Mouse (Mus musculus): ENCODE data around the gene Hddc3.
A peak's percentile ranks its signal among the peaks of the same experiment; 100 is the strongest.
"Not testable (repeated sequence)": the region's sequence is repeated elsewhere in the genome, so short reads cannot be mapped to it uniquely, and the experiment has no call there.

The Hddc3 gene

DNA sequence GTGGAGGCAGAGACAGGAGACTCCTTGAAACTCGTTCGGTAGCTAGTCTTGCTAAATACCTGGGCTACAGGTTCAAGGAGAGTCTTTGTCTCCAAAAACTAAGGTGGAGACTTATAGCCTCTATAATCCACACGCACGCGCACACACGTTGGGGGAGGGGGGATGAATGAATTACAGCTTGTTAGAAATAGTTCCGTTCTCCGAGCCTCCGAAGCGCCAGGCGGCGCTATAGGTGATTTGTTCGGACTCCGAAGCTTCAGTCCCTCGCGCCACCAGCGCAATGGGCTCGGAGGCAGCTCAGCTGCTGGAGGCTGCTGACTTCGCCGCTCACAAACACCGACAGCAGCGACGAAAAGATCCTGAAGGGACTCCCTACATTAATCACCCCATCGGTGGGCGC is at the start of gene Hddc3:
TSS of gene Hddc3 (plus strand) at position 247 of the 400 bp plus-strand sequence.
- DNase-seq (ENCODE audit: low spot score) = peak; percentile 98

- DNase-seq (ENCODE audit: low spot score) = peak; percentile 99
These were observed 48.7 kb upstream of the Hddc3 start, which contains the start of gene Prc1 for GRCm38 (mm10) chr7:80294062-80294763. Prc1 (plus strand) TSS chr7:80294450.

GRCm38 (mm10) chr7:80294764-80295648 is 47.9 kb upstream of the Hddc3 start:
- peak; percentile 71 for DNase-seq (ENCODE audit: low spot score)

DNA sequence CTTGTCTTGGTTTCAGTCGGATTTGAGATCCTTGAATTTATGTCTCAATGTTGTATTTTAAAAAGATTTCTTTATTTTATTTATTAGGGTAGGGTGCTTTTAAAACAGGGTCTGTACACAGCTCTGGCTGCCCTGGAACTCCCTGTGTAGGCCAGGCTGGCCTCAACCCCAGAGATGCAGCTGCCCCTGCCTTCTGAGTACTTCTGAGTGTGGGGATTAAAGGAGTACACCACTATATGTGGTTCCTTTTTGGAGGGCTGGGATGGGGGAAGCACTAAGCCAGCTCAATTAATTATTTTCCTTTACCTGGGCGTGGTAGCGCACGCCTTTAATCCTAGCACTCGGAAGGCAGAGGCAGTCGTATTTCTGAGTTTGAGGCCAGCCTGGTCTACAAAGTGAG is 46.4 kb upstream of the Hddc3 start:
- DNase-seq (ENCODE audit: low spot score) = no peak

DNA sequence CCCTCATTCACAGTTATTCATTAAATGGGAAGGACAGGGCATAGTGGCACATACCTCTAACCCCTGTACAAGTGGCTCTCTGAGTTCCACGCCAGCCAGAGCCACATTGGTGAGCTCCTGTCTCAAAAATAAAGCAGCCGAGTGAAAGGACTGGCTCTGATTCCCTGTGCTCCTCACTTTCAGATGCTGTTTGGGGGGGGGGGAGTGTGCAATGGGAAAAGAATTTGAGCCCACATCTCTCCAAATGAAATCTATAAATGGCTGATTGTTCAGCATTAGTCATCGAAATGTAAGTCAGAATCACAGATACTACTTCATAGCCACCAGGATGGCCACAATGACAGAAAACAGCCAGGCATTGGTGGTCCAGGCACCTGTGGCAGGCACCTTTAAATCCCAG is 45.9 kb upstream of the Hddc3 start:
- DNase-seq (ENCODE audit: low spot score) = no peak

- no peak for DNase-seq (ENCODE audit: low spot score)
These were observed 44.1 kb upstream of the Hddc3 start for GRCm38 (mm10) chr7:80298754-80299153.

GRCm38 (mm10) chr7:80299568-80299967 is 43.3 kb upstream of the Hddc3 start:
- DNase-seq (ENCODE audit: low spot score) = no peak

GRCm38 (mm10) chr7:80301522-80301921 is 41.4 kb upstream of the Hddc3 start:
- no peak for DNase-seq (ENCODE audit: low spot score)

GRCm38 (mm10) chr7:80307766-80308165 is 35.1 kb upstream of the Hddc3 start:
- DNase-seq (ENCODE audit: low spot score) = no peak

- no peak for DNase-seq (ENCODE audit: low spot score)
These were observed 32.1 kb upstream of the Hddc3 start for GRCm38 (mm10) chr7:80310771-80311170.

DNA sequence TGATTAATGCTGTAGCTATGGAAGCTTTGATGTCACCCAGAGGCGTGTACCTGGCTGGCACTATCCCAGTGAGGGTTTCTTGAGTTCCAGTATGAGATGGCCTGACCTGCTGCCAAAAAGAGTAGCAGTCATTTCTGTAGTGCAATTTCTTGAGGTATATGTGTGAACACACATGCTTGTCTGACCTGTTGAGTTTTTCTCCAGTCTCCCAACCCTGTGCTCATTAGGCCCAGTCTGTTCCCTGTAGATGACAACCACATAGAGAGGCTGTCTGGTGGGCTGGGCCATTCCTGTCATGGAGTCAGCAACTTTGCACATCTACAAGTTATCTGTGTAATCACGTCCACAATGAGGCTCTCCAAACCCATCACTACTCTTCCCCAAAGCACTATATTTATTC is 27.2 kb upstream of the Hddc3 start:
- no peak for DNase-seq (ENCODE audit: low spot score)

GRCm38 (mm10) chr7:80317439-80318115 is 25.3 kb upstream of the Hddc3 start:
- no peak for DNase-seq (ENCODE audit: low spot score)

GRCm38 (mm10) chr7:80318670-80319069 is 24.2 kb upstream of the Hddc3 start:
- no peak for DNase-seq (ENCODE audit: low spot score)

DNA sequence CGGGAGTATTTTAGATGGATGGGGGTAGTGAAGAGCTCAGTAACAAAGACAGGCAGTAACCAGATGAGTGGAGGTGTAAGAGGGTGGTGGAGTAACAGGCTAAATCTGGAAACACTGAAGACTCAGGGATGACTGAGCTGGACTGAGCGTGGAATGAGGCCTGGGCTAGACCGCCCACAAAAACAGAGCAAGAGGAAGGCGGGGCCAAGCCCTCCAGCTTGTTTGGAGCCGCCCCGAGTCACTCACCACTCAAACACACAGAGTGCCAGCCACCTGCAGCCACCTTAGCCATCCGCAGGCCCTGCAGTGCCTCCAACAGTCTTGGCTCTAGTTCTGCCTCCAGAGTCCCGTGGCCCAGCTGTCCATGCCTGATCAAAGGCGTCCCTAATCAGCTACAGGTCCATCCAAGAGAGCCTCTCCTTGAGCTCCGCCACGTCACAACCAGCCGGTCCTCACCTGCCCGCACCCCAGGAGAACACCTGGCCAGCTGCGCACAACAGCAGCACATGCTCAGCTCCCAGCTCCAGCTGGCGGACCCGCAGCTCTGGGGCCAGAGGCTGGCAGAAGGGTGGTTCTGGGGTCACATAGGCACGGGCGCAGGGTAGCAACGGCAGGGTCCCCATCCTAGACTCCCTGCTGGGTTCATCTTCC is 22.9 kb upstream of the Hddc3 start:
- no peak for DNase-seq (ENCODE audit: low spot score)

DNA sequence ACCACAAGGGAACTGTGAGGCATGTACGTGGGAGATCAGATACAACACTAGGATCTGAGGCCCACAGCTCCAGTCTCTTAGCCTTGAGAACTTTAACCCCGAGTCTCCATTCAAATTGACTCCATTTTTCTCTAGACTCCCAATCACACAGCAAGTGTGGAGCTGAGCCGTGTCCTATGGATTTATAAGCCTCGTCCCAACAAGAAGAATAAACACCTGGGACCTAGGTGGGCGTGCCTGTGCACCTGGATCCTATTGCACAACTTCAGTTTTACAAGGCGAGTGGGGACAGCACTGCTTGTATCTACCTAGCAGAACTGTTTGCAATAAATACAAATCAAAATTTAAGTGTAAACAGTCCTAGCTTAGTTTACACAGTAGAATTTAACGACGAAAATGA is 19.6 kb upstream of the Hddc3 start:
- no peak for DNase-seq (ENCODE audit: low spot score)

- peak; percentile 96 for DNase-seq (ENCODE audit: low spot score)
These were observed 18.7 kb upstream of the Hddc3 start, which contains the start of gene Rccd1 for GRCm38 (mm10) chr7:80324043-80324815. Rccd1 (minus strand) TSS chr7:80324454.

DNA sequence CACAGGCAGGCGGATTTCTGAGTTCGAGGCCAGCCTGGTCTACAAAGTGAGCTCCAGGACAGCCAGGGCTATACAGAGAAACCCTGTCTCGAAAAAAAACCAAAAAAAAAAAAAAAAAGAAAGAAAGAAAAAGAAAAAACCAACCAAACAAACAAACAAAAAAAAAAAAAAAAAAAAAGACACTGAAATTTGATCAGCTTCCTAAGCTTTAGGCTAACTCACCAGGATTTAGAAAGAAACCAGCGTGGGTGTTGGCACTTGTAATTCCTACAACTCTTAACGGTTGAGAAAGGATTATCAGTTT is 18.1 kb upstream of the Hddc3 start:
- not testable (repeated sequence) for DNase-seq (ENCODE audit: low spot score)

DNA sequence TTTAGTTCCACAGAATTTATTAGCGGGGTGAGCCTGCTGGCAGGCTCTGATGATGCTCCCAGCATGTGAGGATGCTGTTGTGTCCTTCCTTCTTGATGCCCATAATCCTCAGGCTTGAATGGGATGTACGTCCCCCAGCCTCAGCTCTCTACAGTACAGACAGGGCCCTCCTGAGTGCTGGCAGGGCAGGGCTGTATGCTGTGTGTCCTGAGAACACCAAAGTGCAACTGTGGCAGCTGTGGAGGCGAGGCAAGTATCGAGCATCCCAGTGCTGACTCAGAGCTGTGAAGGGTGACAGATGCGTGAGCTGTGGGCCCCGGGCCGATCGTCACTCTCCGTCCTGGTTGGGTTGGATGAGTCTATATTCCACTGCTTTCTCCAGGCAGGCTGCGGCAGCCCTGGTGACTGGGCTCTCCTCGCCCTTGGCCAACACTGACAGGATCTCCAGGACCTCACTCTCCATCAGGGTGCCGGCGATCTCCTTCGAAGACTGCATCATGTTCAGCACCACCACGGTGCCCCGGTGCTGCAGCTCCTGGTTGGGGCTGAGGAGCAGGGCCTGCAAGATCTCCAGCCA is 17.5 kb upstream of the Hddc3 start:
- no peak for DNase-seq (ENCODE audit: low spot score)

DNA sequence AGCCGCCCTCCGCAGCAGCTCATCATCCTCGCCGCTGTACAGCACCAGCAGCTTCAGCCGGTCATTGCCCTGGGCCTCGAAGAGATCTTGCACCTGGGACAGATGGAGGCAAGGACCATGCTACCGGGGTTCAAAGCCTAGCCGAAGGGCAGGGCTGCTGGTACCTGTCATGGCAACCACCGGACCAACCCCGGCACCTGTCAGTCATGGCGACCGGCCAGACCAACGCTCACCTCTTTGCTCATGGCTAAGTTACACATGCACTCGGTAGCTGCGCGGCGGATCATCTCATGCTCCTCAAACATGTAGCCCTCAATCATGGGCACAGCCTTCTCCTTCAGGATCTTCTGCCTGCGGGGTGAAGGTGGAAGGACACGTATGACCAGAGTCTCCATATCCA is 16.8 kb upstream of the Hddc3 start:
- DNase-seq (ENCODE audit: low spot score) = no peak

DNA sequence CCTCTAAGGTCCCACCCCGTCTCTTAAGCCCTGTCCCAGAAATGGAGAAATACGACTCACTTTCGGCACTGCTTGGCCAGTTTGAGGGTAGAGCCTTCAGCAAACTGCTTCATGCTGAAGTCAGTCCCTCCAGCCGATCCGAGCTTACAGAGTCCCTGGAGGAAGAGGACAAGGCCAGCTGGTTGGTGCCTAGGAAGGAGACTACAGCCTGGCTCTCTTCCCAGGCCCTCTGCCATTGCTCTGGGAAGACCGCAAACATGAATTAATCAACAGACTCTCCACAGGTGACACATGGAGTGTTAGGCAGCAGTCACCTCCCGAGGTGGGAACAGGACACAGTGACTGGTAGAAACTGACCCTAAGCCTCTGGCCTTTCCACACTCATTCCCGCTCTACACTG is 12.6 kb upstream of the Hddc3 start:
- DNase-seq (ENCODE audit: low spot score) = no peak

DNA sequence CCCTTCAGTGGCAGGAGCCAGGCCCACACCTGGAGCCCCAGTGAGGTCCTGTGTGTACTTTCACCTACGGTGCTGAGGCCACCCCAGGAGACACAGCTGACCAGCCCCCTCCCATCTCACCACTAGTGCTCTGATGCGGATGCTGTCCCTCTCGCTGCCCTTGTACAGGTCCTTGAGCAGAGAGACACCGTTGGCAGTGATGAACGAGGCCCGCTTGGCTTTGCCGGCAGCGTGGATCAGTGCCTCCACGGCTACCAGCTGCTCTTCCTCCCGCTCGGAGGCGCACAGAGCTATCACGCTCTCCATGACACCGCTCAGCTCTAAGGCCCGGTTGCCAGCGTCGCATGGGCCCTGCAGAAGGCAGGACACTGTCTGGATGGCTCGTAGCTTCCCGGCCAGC is 11.5 kb upstream of the Hddc3 start:
- no peak for DNase-seq (ENCODE audit: low spot score)

Measured in embryo, embryonic 10.5 days (tissue).